Mouse (Mus musculus) spleen, postnatal 10 days (tissue): ENCODE measurements around the gene Speer2.

Experiments used
- DNase-seq, 2 experiments: peaks; one replicate each; pipeline ENCODE4 v3.0.0; 2021 to 2022; ENCODE audit warnings: low spot score in 2 of 2

Speer2 gene

GRCm38 (mm10) chr16:69863644-69864043 is at the start of gene Speer2:
Gene Speer2, minus strand, starts transcription at chr16:69863744.
- no peak for DNase-seq

GRCm38 (mm10) chr16:69904303-69904702 is 40.8 kb upstream of the Speer2 start:
- DNase-seq, result no peak

GRCm38 (mm10) chr16:69880712-69881111 is 17.2 kb upstream of the Speer2 start:
- DNase-seq, result no peak

- no peak for DNase-seq
Observed at GRCm38 (mm10) chr16:69836628-69837027, 26.9 kb downstream of the Speer2 start.

- DNase-seq, result no peak
Observed at GRCm38 (mm10) chr16:69813652-69814051, 49.9 kb downstream of the Speer2 start.
